ENCODE assay signal across 10 mouse cellular contexts in the genomic region with DNA sequence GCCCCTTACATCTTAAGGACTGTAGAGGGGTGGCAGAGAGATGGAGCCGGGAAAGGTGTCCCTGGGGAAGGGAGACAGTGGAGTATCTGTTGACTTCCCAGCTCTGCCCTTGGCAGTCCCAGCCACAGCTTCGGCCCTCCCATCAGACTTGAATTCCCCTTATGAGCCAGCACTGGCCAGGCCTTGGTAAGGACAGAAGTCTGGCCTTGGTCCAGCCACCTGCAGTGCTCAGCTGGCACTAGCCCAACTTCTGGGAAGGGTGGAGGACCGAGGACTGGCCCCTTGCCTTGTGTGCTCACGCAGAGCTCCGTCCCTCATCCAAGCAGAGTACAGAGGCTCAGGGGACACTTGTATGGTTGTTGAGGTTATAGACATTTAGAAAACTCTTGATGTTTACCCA. TPM values are rescaled to one million over a fixed set of nuclear protein-coding genes. Genes with fewer than 3 reads are reported as not detected.
DNase-seq lines count a peak whose midpoint lies in the region; ATAC-seq lines count a peak whose summit lies in the region.
"Had no signal": no experiment of that assay in that cellular context is flagged by ENCODE, and none has a peak within 500 bp of the region (broad histone marks: within the 10 kb centered on the region; RNA-seq: fewer than 3 reads in every experiment).

No protein-coding gene starts in this region.

- 65% methylated on average over 5 of the region's 5 CpGs for WGBS in midbrain, embryonic 14.5 days
- 56% methylated on average over 5 of the region's 5 CpGs for WGBS in midbrain, embryonic 15.5 days
- WGBS in heart, embryonic 13.5 days = 29% methylated on average over 5 of the region's 5 CpGs
- 85% methylated on average over 5 of the region's 5 CpGs for WGBS in liver, embryonic 11.5 days

- ATAC-seq in midbrain, embryonic 14.5 days (ENCODE audit: low FRiP score, low TSS enrichment) = no peak
- no peak for ATAC-seq in midbrain, embryonic 15.5 days (replicated peaks)
- peak; percentile 42; the same call in 1 of the 2 replicates for ATAC-seq in heart, embryonic 13.5 days (ENCODE audit: extremely low read depth, insufficient number of reproducible peaks, low FRiP score, low TSS enrichment)
- no peak for ATAC-seq in liver, embryonic 11.5 days (replicated peaks; ENCODE audit: low FRiP score)
- ATAC-seq: Patski had no signal

- H3K27ac ChIP-seq in midbrain, embryonic 14.5 days (replicated peaks; ENCODE audit: low read depth, low read length) = no peak overlapping the region
- no peak overlapping the region for H3K27ac ChIP-seq in midbrain, embryonic 15.5 days
- H3K27ac ChIP-seq in heart, embryonic 13.5 days (replicated peaks) = no peak overlapping the region
- no peak overlapping the region for H3K27ac ChIP-seq in liver, embryonic 11.5 days (ENCODE audit: low read depth, low read length)
- H3K27ac ChIP-seq: liver, embryonic 15.5 days had no signal

- H3K4me3 ChIP-seq in midbrain, embryonic 14.5 days (replicated peaks; ENCODE audit: low read depth, low read length) = no peak overlapping the region
- H3K4me3 ChIP-seq in midbrain, embryonic 15.5 days = no peak overlapping the region
- H3K4me3 ChIP-seq in heart, embryonic 13.5 days = no peak overlapping the region
- H3K4me3 ChIP-seq in liver, embryonic 11.5 days (ENCODE audit: low read depth, low read length) = no peak overlapping the region
- H3K4me3 ChIP-seq: liver, embryonic 15.5 days had no signal

- no peaks in the 10 kb centered on the region for H3K9me3 ChIP-seq in midbrain, embryonic 14.5 days (ENCODE audit: control insufficient read depth, low read length)
- H3K9me3 ChIP-seq in midbrain, embryonic 15.5 days = no peaks in the 10 kb centered on the region
- H3K9me3 ChIP-seq in heart, embryonic 13.5 days = no peaks in the 10 kb centered on the region
- no peaks in the 10 kb centered on the region for H3K9me3 ChIP-seq in liver, embryonic 11.5 days (ENCODE audit: control insufficient read depth, low read length)
- H3K9me3 ChIP-seq: liver, embryonic 15.5 days had no signal

- H3K36me3 ChIP-seq in midbrain, embryonic 14.5 days (ENCODE audit: control insufficient read depth, insufficient read depth, low read length) = no peaks in the 10 kb centered on the region
- no peaks in the 10 kb centered on the region for H3K36me3 ChIP-seq in midbrain, embryonic 15.5 days (replicated peaks)
- no peaks in the 10 kb centered on the region for H3K36me3 ChIP-seq in heart, embryonic 13.5 days
- no peaks in the 10 kb centered on the region for H3K36me3 ChIP-seq in liver, embryonic 11.5 days (ENCODE audit: control insufficient read depth, insufficient read depth, low read length)
- H3K36me3 ChIP-seq: liver, embryonic 15.5 days had no signal

- H3K27me3 ChIP-seq in midbrain, embryonic 14.5 days (ENCODE audit: control insufficient read depth, insufficient read depth, low read length) = peaks cover 25% of the 10 kb centered on the region
- peaks cover 26% of the 10 kb centered on the region for H3K27me3 ChIP-seq in midbrain, embryonic 15.5 days (replicated peaks)
- peaks cover 38% of the 10 kb centered on the region for H3K27me3 ChIP-seq in heart, embryonic 13.5 days (replicated peaks)
- peaks cover 29% of the 10 kb centered on the region for H3K27me3 ChIP-seq in liver, embryonic 11.5 days (replicated peaks; ENCODE audit: control insufficient read depth, insufficient read depth, low read length)
- H3K27me3 ChIP-seq: Patski had no signal

- peak; percentile 70 for DNase-seq in midbrain, embryonic 14.5 days
- DNase-seq in cerebellum, adult 11-12 months = peak; percentile 78
- DNase-seq in layer of hippocampus, postnatal 14 days (ENCODE audit: low spot score in 2 of 2) = peak; percentile 47 to 67
- peak; percentile 19 for DNase-seq in right cerebral cortex, postnatal 25 days
- no peak for DNase-seq in thymus, adult 18-20 months
- no peak for DNase-seq in liver, embryonic 11.5 days (ENCODE audit: low spot score)

- H3K4me1 ChIP-seq in midbrain, embryonic 14.5 days (ENCODE audit: control insufficient read depth, insufficient read depth, low read length) = 0 out of 2 replicates have a peak, but pooled peaks cover 3% of the 10 kb centered on the region
- peaks cover 8% of the 10 kb centered on the region for H3K4me1 ChIP-seq in midbrain, embryonic 15.5 days
- H3K4me1 ChIP-seq in heart, embryonic 13.5 days = peaks cover 13% of the 10 kb centered on the region
- H3K4me1 ChIP-seq in liver, embryonic 11.5 days (replicated peaks; ENCODE audit: control insufficient read depth, insufficient read depth, low read length) = peaks cover 6% of the 10 kb centered on the region
- H3K4me1 ChIP-seq: liver, embryonic 15.5 days had no signal

- H3K4me2 ChIP-seq in midbrain, embryonic 14.5 days (ENCODE audit: low read length) = no peak overlapping the region
- H3K4me2 ChIP-seq in midbrain, embryonic 15.5 days = no peak overlapping the region
- H3K4me2 ChIP-seq in heart, embryonic 13.5 days = no peak overlapping the region
- H3K4me2 ChIP-seq in liver, embryonic 11.5 days = no peak overlapping the region
- H3K4me2 ChIP-seq: liver, embryonic 15.5 days had no signal

- H3K9ac ChIP-seq in midbrain, embryonic 14.5 days (replicated peaks; ENCODE audit: low read length) = no peak overlapping the region
- H3K9ac ChIP-seq in midbrain, embryonic 15.5 days = no peak overlapping the region
- no peak overlapping the region for H3K9ac ChIP-seq in heart, embryonic 13.5 days
- no peak overlapping the region for H3K9ac ChIP-seq in liver, embryonic 11.5 days (ENCODE audit: low read depth, low read length)
- H3K9ac ChIP-seq: liver, embryonic 15.5 days had no signal

RNA-seq across cellular contexts. Expression of a gene that starts 8.8 kb away (rescaled TPM):
- 0.85 and 1.3 TPM in 2 replicates for polyA plus RNA-seq in midbrain, embryonic 14.5 days (2014; fragmentation: Nextera tagmentation; extraction: Ambion mirVana)
- polyA plus RNA-seq in midbrain, embryonic 15.5 days (2015; fragmentation: Nextera tagmentation; extraction: Ambion mirVana) = 1.1 and 1.6 TPM in 2 replicates
- 0.56 and 0.84 TPM in 2 replicates for polyA plus RNA-seq in heart, embryonic 13.5 days (2015; fragmentation: Nextera tagmentation; extraction: Ambion mirVana)
- 1 to 10 TPM; 1.4 to 2.0 TPM for total RNA-seq in layer of hippocampus, postnatal 14 days (2021)
- polyA plus RNA-seq in liver, embryonic 11.5 days (2014; fragmentation: Nextera tagmentation; extraction: Ambion mirVana) = 0.21 and 0.38 TPM in 2 replicates

RNA-seq across cellular contexts. Expression of a gene that starts 55.4 kb away (rescaled TPM):
- 3.7 and 13.7 TPM in 2 replicates for polyA plus RNA-seq in midbrain, embryonic 14.5 days (2014; fragmentation: Nextera tagmentation; extraction: Ambion mirVana)
- polyA plus RNA-seq in midbrain, embryonic 15.5 days (2015; fragmentation: Nextera tagmentation; extraction: Ambion mirVana) = 8.5 and 11.8 TPM in 2 replicates
- 60.2 and 67.9 TPM in 2 replicates for polyA plus RNA-seq in heart, embryonic 13.5 days (2015; fragmentation: Nextera tagmentation; extraction: Ambion mirVana)
- total RNA-seq in layer of hippocampus, postnatal 14 days (2021) = 1 to 10 TPM; 7.2 to 7.4 TPM
- polyA plus RNA-seq in liver, embryonic 11.5 days (2014; fragmentation: Nextera tagmentation; extraction: Ambion mirVana) = 44.1 and 47.1 TPM in 2 replicates

Comparison
In these comparisons a context has a peak if more than half of its experiments do, and no peak if none do; other contexts are left out.
1. DNase-seq: peak in midbrain, embryonic 14.5 days (single experiment), cerebellum, adult 11-12 months (single experiment), layer of hippocampus, postnatal 14 days (2 of 2) and right cerebral cortex, postnatal 25 days (single experiment); none in thymus, adult 18-20 months (0 of 2) and liver, embryonic 11.5 days (single experiment).